Mouse (Mus musculus): Measurements from ENCODE around the gene Ltbp4. TPM values are rescaled to one million over a fixed set of nuclear protein-coding genes. Genes with fewer than 3 reads are reported as not detected.

Gene Ltbp4
- polyA plus RNA-seq, 1 experiment from 2014 or later = 29.3 TPM

DNA sequence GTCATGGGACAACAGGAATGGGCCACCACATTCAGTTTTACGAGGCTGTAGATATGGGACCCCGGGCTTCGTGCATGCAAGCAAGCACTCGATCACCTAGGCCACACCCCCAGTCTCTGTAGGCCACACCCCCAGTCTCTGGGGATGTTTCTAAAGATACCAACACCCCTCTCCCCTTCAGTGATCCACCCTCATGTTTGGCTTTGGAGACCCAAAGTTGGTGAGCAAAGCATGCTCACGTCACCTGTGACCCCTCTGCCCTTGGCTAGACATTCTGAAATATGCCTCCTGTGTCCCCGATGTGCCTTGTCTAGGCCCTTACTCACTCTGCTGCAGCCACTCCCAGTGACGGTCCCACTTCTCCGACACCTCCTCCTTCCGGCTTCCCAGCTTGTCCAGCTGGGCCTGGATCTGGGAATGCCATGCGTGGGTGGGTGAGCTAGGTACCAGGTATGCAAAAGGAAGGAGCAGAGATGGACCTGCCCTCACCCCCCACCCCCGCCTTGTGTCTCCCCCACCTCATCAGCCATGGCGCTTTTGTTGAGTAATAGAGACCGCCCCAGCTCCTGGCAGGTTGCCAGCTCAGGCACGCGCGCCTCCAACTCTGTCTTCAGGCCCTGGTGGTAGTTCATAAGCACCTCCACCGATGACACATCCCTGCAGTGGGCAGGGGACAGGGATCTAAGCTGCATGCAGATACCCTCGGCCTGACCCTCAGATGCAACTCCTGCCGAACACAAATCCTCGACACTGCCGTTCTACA, 28.8 kb upstream of the Ltbp4 start:
- Histone ChIP-seq H3K27me3 (peaks cover 93% of the 10 kb centered on the region), H3K9me3 (peaks cover 9% of the 10 kb centered on the region), H3K4me1 (peaks cover 17% of the 10 kb centered on the region; the same call in 1 of the 2 replicates), H3K36me3 (no peaks in the 10 kb centered on the region), H3K27ac (no peak overlapping the region), H3K4me2 (replicated peaks) (no peak overlapping the region), H3K4me3 (no peak overlapping the region), H3K9ac (no peak overlapping the region)
- 39% methylated on average over 21 of the region's 21 CpGs for WGBS
- ATAC-seq (ENCODE audit: low FRiP score, low read depth) = no peak

DNA sequence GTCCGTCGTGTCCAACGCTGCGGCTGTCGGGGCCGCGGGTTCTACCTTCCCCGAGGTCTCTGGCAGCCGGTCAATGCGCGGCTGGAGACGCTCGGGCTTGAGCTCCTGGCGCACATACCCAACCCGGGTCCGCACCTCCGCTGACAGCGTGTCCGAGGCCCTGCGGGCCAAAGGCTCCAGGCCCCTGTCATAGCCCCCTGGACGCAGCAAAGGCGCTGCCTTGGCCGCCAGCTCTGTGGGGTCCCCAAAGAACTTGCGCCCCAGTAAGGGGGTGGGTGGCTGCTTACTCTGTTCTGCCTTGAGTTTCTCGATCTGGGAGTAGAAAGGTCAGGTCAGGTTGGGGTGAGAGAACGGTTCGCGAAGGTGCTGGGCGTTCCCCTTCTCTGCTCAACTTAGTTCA, 26.9 kb upstream of the Ltbp4 start:
- no peaks in the 10 kb centered on the region for H3K36me3 ChIP-seq
- H3K4me1 ChIP-seq = peaks cover 20% of the 10 kb centered on the region; the same call in 1 of the 2 replicates
- H3K9me3 ChIP-seq = no peaks in the 10 kb centered on the region
- no peak overlapping the region for H3K9ac ChIP-seq
- no peak for ATAC-seq (ENCODE audit: low FRiP score, low read depth)
- H3K4me2 ChIP-seq (replicated peaks) = no peak overlapping the region
- no peak overlapping the region for H3K27ac ChIP-seq
- WGBS = 3% methylated on average over 29 of the region's 29 CpGs
- H3K4me3 ChIP-seq = peak overlapping the region; percentile 11
- peaks cover 74% of the 10 kb centered on the region for H3K27me3 ChIP-seq

DNA sequence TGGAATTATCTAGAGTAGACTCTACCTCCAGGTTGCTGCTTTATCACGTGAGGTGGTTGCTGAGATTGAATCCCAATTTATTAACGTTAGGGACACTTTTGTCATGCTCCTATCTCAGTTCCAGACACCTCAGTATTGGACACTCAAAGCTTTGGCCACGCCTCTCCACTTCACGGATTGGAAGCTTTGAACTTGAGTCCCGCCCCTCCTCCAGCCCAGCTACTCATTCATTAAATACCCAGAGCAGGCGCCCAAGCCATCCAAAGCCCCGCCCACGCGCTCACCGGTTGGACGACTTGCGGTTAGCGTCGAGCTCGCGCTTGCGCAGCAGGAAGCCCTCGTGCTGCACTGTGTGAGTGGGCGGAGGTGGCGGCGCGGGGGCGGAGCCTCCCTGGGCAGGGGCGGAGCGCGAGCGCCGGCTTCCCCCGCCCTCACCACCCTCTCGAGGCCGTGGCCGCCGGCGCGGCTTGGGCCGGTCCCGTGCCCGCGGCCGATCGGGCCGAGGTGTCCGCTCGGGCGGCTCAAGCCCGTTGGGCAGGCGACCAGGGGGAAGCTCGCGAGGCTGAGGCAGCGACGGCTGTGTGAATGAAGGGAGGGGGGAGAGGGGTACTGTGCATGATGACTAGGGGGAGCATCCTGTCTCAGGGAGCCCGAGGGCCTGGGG, 23.9 kb upstream of the Ltbp4 start:
- H3K4me3 ChIP-seq = peak overlapping the region; percentile 55
- H3K27ac ChIP-seq = no peak overlapping the region
- WGBS = under 1% methylated on average over 50 of the region's 52 CpGs
- ATAC-seq (ENCODE audit: low FRiP score, low read depth) = peak; percentile 96
- H3K36me3 ChIP-seq = no peaks in the 10 kb centered on the region
- H3K27me3 ChIP-seq = peaks cover 71% of the 10 kb centered on the region
- peak overlapping the region; percentile 65 for H3K9ac ChIP-seq
- peak overlapping the region; percentile 75 for H3K4me2 ChIP-seq (replicated peaks)
- peaks cover 20% of the 10 kb centered on the region for H3K4me1 ChIP-seq
- no peaks in the 10 kb centered on the region for H3K9me3 ChIP-seq

DNA sequence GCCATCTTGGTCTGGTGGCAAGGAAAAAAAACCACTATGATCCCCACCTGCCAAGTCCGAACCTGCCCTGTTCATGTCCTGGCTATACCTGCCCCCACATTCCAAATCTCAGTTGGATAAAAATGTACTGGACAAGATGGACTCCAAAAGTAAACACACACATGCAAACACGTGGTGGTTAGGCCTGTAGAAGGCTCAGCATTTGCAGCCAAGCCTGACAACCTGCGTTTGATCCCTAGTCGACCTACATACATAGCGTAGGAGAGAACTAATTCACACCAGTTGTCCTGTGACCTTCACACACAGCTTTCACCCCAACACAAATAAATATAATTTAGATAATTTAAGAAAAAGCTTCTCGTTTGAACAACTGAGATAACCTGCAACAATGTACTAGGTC, 23.3 kb upstream of the Ltbp4 start:
- peak overlapping the region; percentile 10; the same call in 1 of the 2 replicates for H3K4me3 ChIP-seq

DNA sequence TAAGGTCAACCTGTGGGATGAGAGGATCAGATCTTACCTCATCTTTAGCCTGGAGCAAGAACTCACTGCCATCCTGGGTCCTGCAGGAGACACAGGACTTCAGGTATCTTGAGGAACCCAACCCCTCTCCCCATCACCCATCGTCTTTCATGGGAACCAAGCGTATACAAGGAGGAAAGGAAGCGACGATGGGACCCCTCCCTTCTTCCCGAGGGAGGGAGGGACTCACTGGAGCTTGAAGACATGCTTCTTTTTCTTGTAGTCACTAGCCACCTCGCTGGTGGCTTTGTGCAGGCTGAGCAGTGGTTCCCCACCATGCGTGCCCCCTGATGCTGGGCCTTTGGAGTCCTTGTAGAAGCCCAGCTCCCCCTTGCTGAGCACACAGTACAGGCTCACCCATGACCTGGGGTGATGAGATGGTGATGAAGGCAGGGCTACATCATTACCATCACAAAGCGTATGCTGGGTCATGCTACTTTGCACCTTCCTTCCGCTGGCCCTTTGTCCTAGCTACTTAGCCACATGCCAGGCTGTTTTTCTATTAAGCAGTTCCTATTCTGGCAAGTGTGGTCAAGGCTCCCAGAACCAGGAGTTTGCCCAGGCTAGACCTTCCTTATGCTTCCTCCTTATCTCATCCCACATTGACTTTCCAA, 22.3 kb upstream of the Ltbp4 start:
- no peak overlapping the region for H3K9ac ChIP-seq
- whole genome bisulfite sequencing = 89% methylated on average over 9 of the region's 9 CpGs
- ATAC-seq (ENCODE audit: low FRiP score, low read depth) = no peak
- peaks cover 58% of the 10 kb centered on the region for H3K27me3 ChIP-seq
- H3K4me2 ChIP-seq (replicated peaks) = no peak overlapping the region
- no peak overlapping the region for H3K4me3 ChIP-seq
- peaks cover 25% of the 10 kb centered on the region for H3K4me1 ChIP-seq
- no peaks in the 10 kb centered on the region for H3K36me3 ChIP-seq
- H3K27ac ChIP-seq = no peak overlapping the region
- no peaks in the 10 kb centered on the region for H3K9me3 ChIP-seq

More for the DNA sequence above, 23.3 kb upstream of the Ltbp4 start:
- H3K4me2 ChIP-seq (replicated peaks) = peak overlapping the region; percentile 75
- H3K36me3 ChIP-seq = no peaks in the 10 kb centered on the region
- H3K27me3 ChIP-seq = peaks cover 67% of the 10 kb centered on the region
- WGBS = 52% methylated on average over 6 of the region's 6 CpGs
- ATAC-seq (ENCODE audit: low FRiP score, low read depth) = no peak
- no peak overlapping the region for H3K27ac ChIP-seq
- no peak overlapping the region for H3K9ac ChIP-seq
- peaks cover 21% of the 10 kb centered on the region for H3K4me1 ChIP-seq
- no peaks in the 10 kb centered on the region for H3K9me3 ChIP-seq

DNA sequence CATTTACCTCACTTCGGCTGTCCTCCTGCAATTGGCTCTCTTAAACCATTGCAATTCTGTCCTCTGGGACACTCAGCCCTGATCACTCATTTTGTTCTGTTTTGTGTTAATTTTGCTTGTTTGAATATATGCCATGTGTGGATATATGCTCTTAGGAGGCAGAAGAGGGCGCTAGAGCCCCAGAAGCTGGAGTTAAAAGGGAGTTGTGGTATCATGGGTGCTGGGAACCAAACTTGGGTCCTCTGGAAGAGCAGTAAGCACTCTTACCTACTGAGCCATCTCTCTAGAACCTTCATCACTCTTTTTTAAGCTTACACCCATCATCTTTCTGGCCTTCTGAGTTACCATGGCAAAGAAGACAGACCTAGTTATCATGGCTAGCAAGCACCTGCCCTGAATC, 21.7 kb upstream of the Ltbp4 start:
- ATAC-seq (ENCODE audit: low FRiP score, low read depth) = no peak
- no peak overlapping the region for H3K4me3 ChIP-seq
- H3K27me3 ChIP-seq = peaks cover 51% of the 10 kb centered on the region
- no peak overlapping the region for H3K4me2 ChIP-seq (replicated peaks)
- no peaks in the 10 kb centered on the region for H3K36me3 ChIP-seq
- peaks cover 29% of the 10 kb centered on the region for H3K4me1 ChIP-seq
- H3K27ac ChIP-seq = no peak overlapping the region
- no peaks in the 10 kb centered on the region for H3K9me3 ChIP-seq
- no peak overlapping the region for H3K9ac ChIP-seq
- 68% methylated on average over 2 of the region's 2 CpGs for WGBS

DNA sequence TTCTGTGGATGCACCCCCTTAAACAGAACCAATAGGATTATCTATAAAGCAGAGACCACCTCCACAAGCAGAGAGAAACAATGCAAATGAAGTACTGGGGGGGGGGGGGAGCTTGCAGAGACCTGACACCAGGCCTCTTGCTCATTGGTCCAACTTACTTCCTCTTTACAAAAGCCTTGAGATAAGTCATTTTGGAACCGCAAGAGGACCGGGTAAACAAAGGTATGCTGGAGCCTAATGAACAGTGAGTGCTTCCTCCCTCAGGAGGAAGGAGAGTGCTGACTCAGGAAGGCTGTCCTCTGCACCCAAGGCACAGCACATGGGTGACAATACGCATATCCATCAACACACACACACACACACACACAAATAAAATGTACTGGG, 20.1 kb upstream of the Ltbp4 start:
- peaks cover 36% of the 10 kb centered on the region for H3K27me3 ChIP-seq
- 25% methylated on average over 3 of the region's 3 CpGs for WGBS

DNA sequence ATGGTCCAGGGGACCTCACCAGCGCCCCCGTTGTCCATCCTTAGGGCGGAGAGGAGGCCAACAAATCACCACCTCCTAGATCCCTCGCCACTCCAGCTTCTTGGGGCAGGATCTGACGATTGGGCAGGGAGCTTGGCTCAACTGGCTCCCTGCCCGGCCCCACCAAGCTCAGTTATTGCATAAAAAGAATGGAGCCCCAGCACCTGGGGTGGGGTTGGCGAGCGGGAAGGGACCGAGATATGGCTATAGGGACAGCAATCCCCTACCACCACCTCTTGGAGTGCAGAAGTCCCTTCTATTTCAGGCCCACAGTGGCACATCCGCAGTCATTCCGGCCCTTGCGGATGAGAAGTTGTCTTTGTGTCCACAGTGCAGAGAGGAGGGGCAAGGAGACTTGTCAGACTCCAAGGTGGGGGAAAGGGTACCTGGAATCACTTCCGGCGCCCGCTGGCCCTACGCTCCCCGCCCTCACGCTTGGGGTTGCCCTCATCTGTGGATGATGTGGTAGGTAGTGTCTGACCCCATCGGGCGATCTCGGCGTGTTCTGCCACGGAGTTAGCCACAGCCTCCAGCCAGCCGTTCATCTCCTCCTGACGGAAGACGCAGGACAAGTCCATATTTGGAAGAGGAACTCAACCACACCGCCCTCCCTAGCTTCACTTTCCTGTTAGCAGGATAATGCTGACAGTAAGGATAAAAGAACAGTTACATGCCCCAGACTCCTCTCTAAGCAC, 19.5 kb upstream of the Ltbp4 start, which contains the start of gene Gm20479:
Gene Gm20479, minus strand, starts transcription at position 559 of the 734 bp plus-strand sequence.
- Histone ChIP-seq H3K4me2 (replicated peaks) (peak within 1 kb of the TSS; percentile 82), H3K4me3 (peak within 1 kb of the TSS; percentile 67), H3K9ac (peak within 1 kb of the TSS; percentile 39), H3K4me1 (peaks cover 27% of the 10 kb centered on the region), H3K36me3 (0 out of 2 replicates have a peak, but pooled peaks cover 7% of the 10 kb centered on the region), H3K27ac (0 out of 2 replicates have a peak within 1 kb of the TSS, but pooled peaks have one; percentile 15), H3K9me3 (no peaks in the 10 kb centered on the region), H3K27me3 (peaks cover 32% of the 10 kb centered on the region)
- ATAC-seq (ENCODE audit: low FRiP score, low read depth) = no peak
- 3% methylated on average over 27 of the region's 27 CpGs for WGBS

More for the DNA sequence above, 20.1 kb upstream of the Ltbp4 start:
- no peak overlapping the region; the same call in 1 of the 2 replicates for H3K4me2 ChIP-seq (replicated peaks)
- peaks cover 27% of the 10 kb centered on the region for H3K4me1 ChIP-seq
- 0 out of 2 replicates have a peak, but pooled peaks cover 1% of the 10 kb centered on the region for H3K36me3 ChIP-seq
- no peak overlapping the region for H3K4me3 ChIP-seq
- no peak overlapping the region for H3K27ac ChIP-seq
- no peaks in the 10 kb centered on the region for H3K9me3 ChIP-seq
- ATAC-seq (ENCODE audit: low FRiP score, low read depth) = no peak
- H3K9ac ChIP-seq = no peak overlapping the region

DNA sequence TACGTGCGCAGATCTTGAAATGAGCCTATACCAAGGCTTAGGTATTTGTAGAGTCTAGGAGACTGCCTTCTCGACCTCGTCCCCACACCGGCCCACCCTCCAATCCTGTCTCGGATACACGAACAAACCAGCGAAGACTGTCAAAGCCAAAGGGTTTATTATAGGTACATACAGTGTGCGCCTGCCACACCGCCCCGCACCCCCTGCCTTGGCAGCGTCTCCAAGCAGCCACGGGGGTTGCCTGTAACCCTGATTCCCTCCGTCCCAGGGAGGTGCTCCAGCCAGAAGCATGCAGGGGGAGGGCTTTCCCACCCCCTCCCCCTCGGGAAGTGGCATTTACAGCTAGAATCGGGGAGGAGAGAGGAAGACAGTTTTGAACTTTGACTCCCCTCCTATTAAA, 18.8 kb upstream of the Ltbp4 start:
- H3K4me3 ChIP-seq = peak overlapping the region; percentile 67
- H3K27me3 ChIP-seq = peaks cover 29% of the 10 kb centered on the region
- H3K9ac ChIP-seq = peak overlapping the region; percentile 39; the same call in 1 of the 2 replicates
- 0 out of 2 replicates have a peak overlapping the region, but pooled peaks have one; percentile 15 for H3K27ac ChIP-seq
- H3K36me3 ChIP-seq = peaks cover 14% of the 10 kb centered on the region
- WGBS = 1% methylated on average over 16 of the region's 16 CpGs
- no peaks in the 10 kb centered on the region for H3K9me3 ChIP-seq
- H3K4me1 ChIP-seq = peaks cover 27% of the 10 kb centered on the region
- H3K4me2 ChIP-seq (replicated peaks) = peak overlapping the region; percentile 82
- peak; percentile 39 for ATAC-seq (ENCODE audit: low FRiP score, low read depth)

DNA sequence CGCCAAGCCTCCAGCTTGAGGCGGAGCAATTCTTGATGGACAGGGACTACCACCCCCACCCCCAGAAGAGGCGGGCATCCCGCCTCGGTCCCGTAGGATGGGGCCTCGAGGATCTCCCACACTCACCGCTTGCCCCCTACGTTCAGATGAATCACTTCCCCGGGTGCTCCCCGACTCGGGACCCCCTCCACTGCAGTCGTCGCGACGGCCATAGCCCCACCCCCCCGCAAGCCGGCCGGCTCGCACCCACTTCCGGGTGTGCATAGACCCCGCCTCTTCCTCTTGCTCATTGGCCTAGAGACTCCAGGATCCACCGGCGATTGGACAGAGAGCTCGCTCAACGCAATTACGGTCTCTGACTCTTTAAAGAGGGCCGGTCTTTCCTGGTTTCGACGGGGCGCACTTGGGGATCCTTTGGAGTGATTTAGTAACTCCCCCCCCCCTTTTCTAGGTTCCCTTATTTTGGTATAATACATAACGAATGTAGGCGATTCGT, 18.3 kb upstream of the Ltbp4 start, which contains the start of gene Shkbp1:
Gene Shkbp1, minus strand, starts transcription at position 275 of the 496 bp plus-strand sequence.
- WGBS = under 1% methylated on average over 34 of the region's 34 CpGs
- H3K9ac ChIP-seq = peak within 1 kb of the TSS; percentile 73
- H3K9me3 ChIP-seq = no peaks in the 10 kb centered on the region
- peaks cover 24% of the 10 kb centered on the region for H3K4me1 ChIP-seq
- peak within 1 kb of the TSS; percentile 82 for H3K4me2 ChIP-seq (replicated peaks)
- H3K27ac ChIP-seq = 0 out of 2 replicates have a peak within 1 kb of the TSS, but pooled peaks have one; percentile 15
- H3K36me3 ChIP-seq = peaks cover 17% of the 10 kb centered on the region
- H3K27me3 ChIP-seq = peaks cover 29% of the 10 kb centered on the region
- peak within 1 kb of the TSS; percentile 67 for H3K4me3 ChIP-seq
- ATAC-seq (ENCODE audit: low FRiP score, low read depth) = peak; percentile 95

DNA sequence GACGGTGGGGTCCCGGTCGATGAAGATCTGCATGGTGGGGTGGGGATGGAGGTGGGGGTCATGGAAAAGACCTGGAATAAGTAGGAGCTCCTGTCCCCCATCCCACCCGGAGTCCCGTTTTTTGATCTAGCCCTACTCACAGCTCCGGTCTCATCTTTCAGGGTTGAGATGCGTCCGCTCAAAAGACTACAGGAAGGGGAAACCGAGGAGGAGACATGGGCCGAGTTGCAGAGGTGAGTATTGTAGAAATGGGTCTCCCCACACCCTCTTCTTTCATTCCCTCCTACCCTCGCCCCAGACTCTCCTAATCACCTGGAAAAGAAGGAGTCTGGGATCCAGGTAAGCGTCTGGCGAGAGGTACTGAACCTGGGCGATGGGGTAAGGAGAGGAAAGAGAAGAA, 17.8 kb upstream of the Ltbp4 start:
- Histone ChIP-seq H3K27me3 (peaks cover 29% of the 10 kb centered on the region), H3K4me3 (peak overlapping the region; percentile 67), H3K27ac (no peak overlapping the region), H3K4me2 (replicated peaks) (peak overlapping the region; percentile 82), H3K9ac (peak overlapping the region; percentile 73), H3K36me3 (peaks cover 22% of the 10 kb centered on the region), H3K4me1 (peaks cover 24% of the 10 kb centered on the region), H3K9me3 (no peaks in the 10 kb centered on the region)
- WGBS = 7% methylated on average over 14 of the region's 14 CpGs
- no peak for ATAC-seq (ENCODE audit: low FRiP score, low read depth)
